Mouse (Mus musculus) forebrain, embryonic 15.5 days (tissue): ENCODE data around the gene Tox4. TPM values are rescaled to one million over a fixed set of nuclear protein-coding genes. Genes with fewer than 3 reads are reported as not detected.

Experiments used
- polyA plus RNA-seq: library from polyadenylated mRNA; unstranded; fragments of >200 nt; fragmentation: Nextera tagmentation; extraction: Ambion mirVana; gene quantifications from 2 replicates; pipeline ENCODE4 v1.2.1, GENCODE M21; 2015

Tox4 gene
- polyA plus RNA-seq, 1 experiment from 2014 or later: 59.5 TPM

Other genes starting within 250 kb of the Tox4 start
- gene Olfr221, start 236.7 kb upstream of the Tox4 start, polyA plus RNA-seq: not detected in 2 replicates
- gene Hnrnpc, start 175.1 kb upstream of the Tox4 start, polyA plus RNA-seq: 710 and 729 TPM in 2 replicates
- 61.9 and 71.1 TPM in 2 replicates for gene Rpgrip1, start 168.4 kb upstream of the Tox4 start, polyA plus RNA-seq
- gene Supt16, start 81.7 kb upstream of the Tox4 start, polyA plus RNA-seq: 56.1 and 58.9 TPM in 2 replicates
- 39.7 and 47.9 TPM in 2 replicates for gene Chd8, start 21.4 kb upstream of the Tox4 start, polyA plus RNA-seq
- 44.4 and 44.8 TPM in 2 replicates for gene Rab2b, start 399 bp downstream of the Tox4 start, polyA plus RNA-seq
- gene Mettl3, start 26.0 kb downstream of the Tox4 start, polyA plus RNA-seq: 51.4 and 57.1 TPM in 2 replicates
- 29.6 and 31.7 TPM in 2 replicates for gene Sall2, start 49.6 kb downstream of the Tox4 start, polyA plus RNA-seq
- not detected in 2 replicates for gene Olfr1513, start 77.3 kb downstream of the Tox4 start, polyA plus RNA-seq
- gene Olfr1512, start 100.0 kb downstream of the Tox4 start, polyA plus RNA-seq: not detected in 2 replicates
- gene Olfr1511, start 118.2 kb downstream of the Tox4 start, polyA plus RNA-seq: not detected in 2 replicates
- gene Olfr1510, start 135.2 kb downstream of the Tox4 start, polyA plus RNA-seq: not detected in 2 replicates
- gene Olfr1509, start 163.8 kb downstream of the Tox4 start, polyA plus RNA-seq: not detected in 2 replicates
- gene Olfr1508, start 188.3 kb downstream of the Tox4 start, polyA plus RNA-seq: not detected in 2 replicates
- not detected in 2 replicates for gene Olfr1507, start 216.6 kb downstream of the Tox4 start, polyA plus RNA-seq